Mouse (Mus musculus) heart, embryonic 11.5 days (tissue): Measurements from ENCODE around the gene Matn3. TPM values are rescaled to one million over a fixed set of nuclear protein-coding genes. Genes with fewer than 3 reads are reported as not detected.

Experiments
- ATAC-seq: fragments of 200-750 bp; cut with Nextera tagmentation; replicated peaks from 2 replicates; pipeline ENCODE4 v1.8.0; 2017; ENCODE audit warnings: moderate library complexity; ENCODE audit not compliant: insufficient number of reproducible peaks, low FRiP score, low TSS enrichment
- H3K27ac ChIP-seq: fragments of 300-500 bp; sonication (generic); 2 replicates; pipeline ENCODE4 v1.5.1; 2014; ENCODE audit warnings: mild to moderate bottlenecking, low read depth, low read length
- H3K27me3 ChIP-seq: fragments of 300-500 bp; sonication (generic); 2 replicates; pipeline ENCODE4 v1.6.1; 2014; ENCODE audit warnings: mild to moderate bottlenecking, low read length, mixed read lengths; ENCODE audit not compliant: control insufficient read depth, insufficient read depth
- H3K36me3 ChIP-seq: fragments of 300-500 bp; sonication (generic); 2 replicates; pipeline ENCODE4 v1.6.1; 2014; ENCODE audit warnings: mild to moderate bottlenecking, low read length, moderate library complexity, mixed read lengths; ENCODE audit not compliant: control insufficient read depth, insufficient read depth
- H3K4me1 ChIP-seq: fragments of 300-500 bp; sonication (generic); 2 replicates; pipeline ENCODE4 v1.6.1; 2014; ENCODE audit warnings: low read length; ENCODE audit not compliant: control insufficient read depth, insufficient read depth
- H3K4me2 ChIP-seq: fragments of 300-500 bp; sonication (generic); 2 replicates; pipeline ENCODE4 v1.6.1; 2014; ENCODE audit warnings: mild to moderate bottlenecking, moderate library complexity
- H3K4me3 ChIP-seq: fragments of 300-500 bp; sonication (generic); 2 replicates; pipeline ENCODE4 v1.5.1; 2014; ENCODE audit warnings: low read depth, low read length
- H3K9ac ChIP-seq: fragments of 300-500 bp; sonication (generic); 2 replicates; pipeline ENCODE4 v1.6.1; 2014; ENCODE audit warnings: mild to moderate bottlenecking, low read depth, low read length, moderate library complexity
- H3K9me3 ChIP-seq: fragments of 300-500 bp; sonication (generic); replicated peaks from 2 replicates; pipeline ENCODE4 v1.6.1; 2016; ENCODE audit warnings: low read length; ENCODE audit not compliant: control insufficient read depth
- WGBS: fragments of 180-500 bp; shearing (Covaris S2); extraction: QIAGEN DNeasy Blood & Tissue Kit; methylation state at CpG from one replicate; pipeline ENCODE4 v1.1.7; 2014; ENCODE audit not compliant: insufficient replicate concordance; 5-methylcytosine and 5-hydroxymethylcytosine counted together
- polyA plus RNA-seq: library from polyadenylated mRNA; unstranded; fragments of >200 nt; fragmentation: Nextera tagmentation; extraction: Ambion mirVana; gene quantifications from 2 replicates; pipeline ENCODE4 v1.2.1, GENCODE M21; 2014

The Matn3 gene
- polyA plus RNA-seq, 1 experiment from 2014 or later, result 0.67 TPM

- no peak for ATAC-seq
- Histone ChIP-seq H3K27me3 (no peaks in the 10 kb centered on the region), H3K4me1 (no peaks in the 10 kb centered on the region), H3K9me3 (no peaks in the 10 kb centered on the region), H3K4me3 (no peak overlapping the region), H3K9ac (no peak overlapping the region), H3K27ac (no peak overlapping the region), H3K4me2 (no peak overlapping the region), H3K36me3 (peaks cover 13% of the 10 kb centered on the region)
- 47% methylated on average over 4 of the region's 4 CpGs for WGBS
Measured at GRCm38 (mm10) chr12:8941699-8942392, 5.9 kb upstream of the Matn3 start.

GRCm38 (mm10) chr12:8947163-8947562 lies 566 bp upstream of the Matn3 start:
- no peak overlapping the region for H3K9ac ChIP-seq

GRCm38 (mm10) chr12:8953136-8953535 lies 5.4 kb downstream of the Matn3 start:
- Histone ChIP-seq H3K4me1 (peaks cover 3% of the 10 kb centered on the region; the same call in 1 of the 2 replicates), H3K36me3 (no peaks in the 10 kb centered on the region), H3K27me3 (peaks cover 9% of the 10 kb centered on the region; the same call in 1 of the 2 replicates), H3K9me3 (no peaks in the 10 kb centered on the region), H3K4me2 (no peak overlapping the region), H3K9ac (no peak overlapping the region), H3K4me3 (no peak overlapping the region), H3K27ac (no peak overlapping the region)
- WGBS, result 72% methylated on average over 10 of the region's 10 CpGs
- no peak for ATAC-seq

More at GRCm38 (mm10) chr12:8947163-8947562, 566 bp upstream of the Matn3 start:
- H3K27me3 ChIP-seq, result peaks cover 9% of the 10 kb centered on the region; the same call in 1 of the 2 replicates
- H3K9me3 ChIP-seq, result no peaks in the 10 kb centered on the region
- peaks cover 6% of the 10 kb centered on the region; the same call in 1 of the 2 replicates for H3K4me1 ChIP-seq
- no peak for ATAC-seq
- WGBS, result 57% methylated on average over 9 of the region's 9 CpGs
- H3K27ac ChIP-seq, result no peak overlapping the region
- H3K4me3 ChIP-seq, result peak overlapping the region; percentile 53
- no peaks in the 10 kb centered on the region for H3K36me3 ChIP-seq
- H3K4me2 ChIP-seq, result peak overlapping the region; percentile 99

GRCm38 (mm10) chr12:8954161-8954561 lies 6.4 kb downstream of the Matn3 start:
- Histone ChIP-seq H3K4me3 (no peak overlapping the region), H3K9ac (no peak overlapping the region), H3K27ac (no peak overlapping the region), H3K4me2 (no peak overlapping the region), H3K36me3 (no peaks in the 10 kb centered on the region), H3K27me3 (0 out of 2 replicates have a peak, but pooled peaks cover 2% of the 10 kb centered on the region), H3K9me3 (no peaks in the 10 kb centered on the region), H3K4me1 (no peaks in the 10 kb centered on the region)
- WGBS, result 71% methylated on average over 9 of the region's 9 CpGs
- no peak for ATAC-seq

- 66% methylated on average over 9 of the region's 9 CpGs for WGBS
- Histone ChIP-seq H3K9me3 (no peaks in the 10 kb centered on the region), H3K4me3 (no peak overlapping the region), H3K27me3 (no peaks in the 10 kb centered on the region), H3K9ac (no peak overlapping the region), H3K36me3 (no peaks in the 10 kb centered on the region), H3K4me1 (no peaks in the 10 kb centered on the region), H3K4me2 (no peak overlapping the region), H3K27ac (no peak overlapping the region)
- no peak for ATAC-seq
Measured at GRCm38 (mm10) chr12:8961607-8962316, 14.0 kb downstream of the Matn3 start.

- Histone ChIP-seq H3K4me2 (no peak overlapping the region), H3K36me3 (no peaks in the 10 kb centered on the region), H3K9me3 (no peaks in the 10 kb centered on the region), H3K27ac (peak overlapping the region; percentile 2), H3K4me3 (no peak overlapping the region), H3K9ac (no peak overlapping the region), H3K27me3 (no peaks in the 10 kb centered on the region), H3K4me1 (no peaks in the 10 kb centered on the region)
- 10% methylated on average over 9 of the region's 9 CpGs for WGBS
- ATAC-seq, result peak; percentile 79; the same call in 1 of the 2 replicates
Measured at GRCm38 (mm10) chr12:8969828-8970227, 22.1 kb downstream of the Matn3 start.

GRCm38 (mm10) chr12:8973820-8974465 lies 26.2 kb downstream of the Matn3 start, which contains the start of gene Wdr35:
Gene Wdr35, plus strand, starts transcription at chr12:8973892.
- Histone ChIP-seq H3K9ac (peak within 1 kb of the TSS; percentile 71), H3K4me2 (peak within 1 kb of the TSS; percentile 77), H3K4me1 (no peaks in the 10 kb centered on the region), H3K36me3 (no peaks in the 10 kb centered on the region), H3K27me3 (no peaks in the 10 kb centered on the region), H3K4me3 (peak within 1 kb of the TSS; percentile 62), H3K27ac (no peak within 1 kb of the TSS), H3K9me3 (no peaks in the 10 kb centered on the region)
- peak; percentile 75 for ATAC-seq
- WGBS, result under 1% methylated on average over 45 of the region's 45 CpGs

GRCm38 (mm10) chr12:8975076-8975475 lies 27.3 kb downstream of the Matn3 start:
- no peaks in the 10 kb centered on the region for H3K9me3 ChIP-seq
- H3K9ac ChIP-seq, result no peak overlapping the region
- no peak for ATAC-seq
- H3K27ac ChIP-seq, result no peak overlapping the region
- no peak overlapping the region for H3K4me2 ChIP-seq
- H3K36me3 ChIP-seq, result no peaks in the 10 kb centered on the region
- H3K4me1 ChIP-seq, result no peaks in the 10 kb centered on the region
- WGBS, result 85% methylated on average over 3 of the region's 3 CpGs
- H3K4me3 ChIP-seq, result no peak overlapping the region
- H3K27me3 ChIP-seq, result no peaks in the 10 kb centered on the region
